8 mouse cellular contexts compared by ENCODE assay signal in the genomic region with DNA sequence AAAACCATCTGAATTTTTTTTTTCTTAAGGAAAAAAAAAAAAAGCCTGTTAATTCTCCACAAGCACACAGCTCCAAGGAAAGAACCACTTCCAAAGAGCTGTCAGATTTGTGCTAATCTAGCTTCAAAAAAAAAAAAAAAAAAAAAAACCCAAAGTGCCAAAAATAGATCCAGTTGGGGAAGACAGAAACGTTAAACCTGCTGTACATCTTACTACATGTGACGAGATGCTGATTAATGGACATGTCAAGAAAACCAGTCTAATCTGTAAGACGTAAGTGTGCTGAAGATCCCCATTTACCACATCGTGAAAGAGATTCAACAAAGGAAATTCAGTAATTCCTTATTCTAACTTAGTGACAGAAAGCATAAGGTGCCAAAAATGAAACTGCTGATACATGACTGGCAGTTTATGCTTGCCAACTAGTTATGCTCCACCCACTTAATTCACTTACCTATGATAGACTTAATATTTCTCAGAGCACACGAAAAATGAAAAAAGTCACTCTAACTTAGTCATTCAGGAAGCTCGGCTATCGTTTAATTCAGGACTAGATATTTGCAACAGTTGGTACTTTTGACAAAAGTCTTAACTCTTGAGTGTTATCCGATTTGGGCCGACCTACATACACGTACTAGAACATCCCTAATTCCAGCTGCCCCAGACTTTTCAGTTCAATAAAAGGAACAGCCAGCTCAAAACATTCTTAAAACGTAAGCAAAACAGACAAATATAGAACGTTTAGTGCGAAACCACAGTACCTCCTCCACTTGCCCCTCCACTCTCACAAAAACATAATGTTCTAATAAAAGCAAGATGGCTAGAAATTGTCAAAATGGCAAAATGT. TPM values are rescaled to one million over a fixed set of nuclear protein-coding genes. Genes with fewer than 3 reads are reported as not detected.
A peak's percentile ranks its signal among the peaks of the same experiment; 100 is the strongest.
DNase-seq lines count a peak whose midpoint lies in the region; ATAC-seq and TF ChIP-seq lines count a peak whose summit lies in the region.

No protein-coding gene starts in this region.

- peak overlapping the region; percentile 47; the same call in 1 of the 2 replicates for H3K27ac ChIP-seq in spleen, adult 2 months (ENCODE audit: insufficient read depth, low read length)
- H3K27ac ChIP-seq in embryonic facial prominence, embryonic 10.5 days (replicated peaks) = peak overlapping the region; percentile 98; the same call in 1 of the 2 replicates
- no peak overlapping the region for H3K27ac ChIP-seq in hindbrain, embryonic 12.5 days

- ATAC-seq in hindbrain, embryonic 12.5 days (ENCODE audit: low FRiP score) = no peak
- peak; percentile 45 for ATAC-seq in megakaryocyte-erythroid progenitor cell, adult 5-6 weeks (replicated peaks; ENCODE audit: low FRiP score, low TSS enrichment, poor library complexity, severe bottlenecking)

- TF ChIP-seq POLR2A in spleen, adult 2 months (IDR thresholded peaks at IDR 0.05; ENCODE audit: low read depth, low read length) = no peak

- TF ChIP-seq CTCF in spleen, adult 2 months (IDR thresholded peaks at IDR 0.05; ENCODE audit: extremely low read depth, insufficient read depth, insufficient read length, insufficient replicate concordance) = no peak

- H3K9me3 ChIP-seq in embryonic facial prominence, embryonic 10.5 days = no peaks in the 10 kb centered on the region
- H3K9me3 ChIP-seq in hindbrain, embryonic 12.5 days (replicated peaks) = no peaks in the 10 kb centered on the region

- no peak for DNase-seq in spleen, adult 2 months (ENCODE audit: low read depth in 1 of 2, low spot score in 2 of 2)
- DNase-seq in spleen, postnatal 14 days (ENCODE audit: low spot score in 2 of 2) = no peak
- no peak for DNase-seq in embryonic facial prominence, embryonic 10.5 days (ENCODE audit: low spot score)
- no peak for DNase-seq in right cerebral cortex, postnatal 36 days (ENCODE audit: low spot score in 2 of 2)
- DNase-seq in kidney, postnatal 14 days = no peak
- no peak for DNase-seq in cerebellum, postnatal 4 days (ENCODE audit: low spot score in 2 of 2)

- WGBS in spleen, adult 2 months = under 1% methylated on average over 13 of the region's 13 CpGs
- 25% methylated on average over 13 of the region's 13 CpGs for WGBS in embryonic facial prominence, embryonic 10.5 days
- 15% methylated on average over 13 of the region's 13 CpGs for WGBS in hindbrain, embryonic 12.5 days

- H3K4me2 ChIP-seq in hindbrain, embryonic 12.5 days (replicated peaks) = peak overlapping the region; percentile 85

- H3K36me3 ChIP-seq in spleen, adult 2 months (ENCODE audit: control insufficient read depth, insufficient read depth, low read length) = peaks cover 8% of the 10 kb centered on the region
- peaks cover 32% of the 10 kb centered on the region for H3K36me3 ChIP-seq in embryonic facial prominence, embryonic 10.5 days (replicated peaks)
- peaks cover 5% of the 10 kb centered on the region; the same call in 1 of the 2 replicates for H3K36me3 ChIP-seq in hindbrain, embryonic 12.5 days

- H3K9ac ChIP-seq in hindbrain, embryonic 12.5 days = peak overlapping the region; percentile 98

- H3K27me3 ChIP-seq in spleen, adult 2 months (ENCODE audit: control insufficient read depth, insufficient read depth, low read length) = no peaks in the 10 kb centered on the region
- H3K27me3 ChIP-seq in embryonic facial prominence, embryonic 10.5 days (replicated peaks; ENCODE audit: low read depth, poor library complexity, severe bottlenecking) = no peaks in the 10 kb centered on the region
- no peaks in the 10 kb centered on the region for H3K27me3 ChIP-seq in hindbrain, embryonic 12.5 days

- peaks cover 10% of the 10 kb centered on the region for H3K4me1 ChIP-seq in spleen, adult 2 months (ENCODE audit: control insufficient read depth, insufficient read depth, insufficient read length)
- peaks cover 29% of the 10 kb centered on the region for H3K4me1 ChIP-seq in embryonic facial prominence, embryonic 10.5 days
- H3K4me1 ChIP-seq in hindbrain, embryonic 12.5 days = peaks cover 35% of the 10 kb centered on the region

- H3K4me3 ChIP-seq in spleen, adult 2 months (ENCODE audit: extremely low read depth, insufficient read depth, insufficient read length) = peak overlapping the region; percentile 95
- peak overlapping the region; percentile 98 for H3K4me3 ChIP-seq in embryonic facial prominence, embryonic 10.5 days
- H3K4me3 ChIP-seq in hindbrain, embryonic 12.5 days = peak overlapping the region; percentile 84

RNA-seq across cellular contexts. Expression of gene Med13, which starts 1.2 kb away (rescaled TPM):
- polyA plus RNA-seq in spleen, adult 2 months (2012; rRNA removed) = 22.3 and 23.2 TPM in 2 replicates
- polyA plus RNA-seq in embryonic facial prominence, embryonic 10.5 days (2016; fragmentation: Nextera tagmentation; extraction: Ambion mirVana) = 7.2 and 9.3 TPM in 2 replicates
- 11.4 and 15.1 TPM in 2 replicates for polyA plus RNA-seq in hindbrain, embryonic 12.5 days (2016; fragmentation: Nextera tagmentation; extraction: Ambion mirVana)
- total RNA-seq in megakaryocyte-erythroid progenitor cell, adult 5-6 weeks (2014; fragmentation: Nextera tagmentation) = 39.1 and 40.2 TPM in 2 replicates
- 46.3 and 57.6 TPM in 2 replicates for total RNA-seq in megakaryocyte-erythroid progenitor cell, adult 5-6 weeks (2017)
